Mouse (Mus musculus): ENCODE measurements around the gene Rps15.

GRCm38 (mm10) chr10:80270099-80270498 lies 22.2 kb upstream of the Rps15 start:
- TF ChIP-seq POLR2A (IDR thresholded peaks at IDR 0.05; ENCODE audit: control insufficient read depth, extremely low read depth, insufficient read depth, low read length, poor library complexity) (no peak), CTCF (IDR thresholded peaks at IDR 0.05; ENCODE audit: borderline replicate concordance, control insufficient read depth, extremely low read depth, insufficient read depth, low read length, poor library complexity) (no peak)
